Mouse (Mus musculus) embryonic fibroblast, embryonic 13.5 days (primary cell): ENCODE measurements around the gene Pcsk6.

Experiments used
- CTCF ChIP-seq: IDR thresholded peaks from 2 replicates; pipeline ENCODE4 v1.5.1; 2011; ENCODE audit warnings: mild to moderate bottlenecking, control low read depth, low read length, moderate library complexity, borderline replicate concordance; ENCODE audit not compliant: insufficient read depth
- POLR2A ChIP-seq: IDR thresholded peaks from 2 replicates; pipeline ENCODE4 v1.6.1; 2011; ENCODE audit warnings: low read depth, mild to moderate bottlenecking, control low read depth, low read length, moderate library complexity

GRCm38 (mm10) chr7:66043552-66044459 lies 182.3 kb downstream of the Pcsk6 start, which contains the start of gene Gm45213:
- TF ChIP-seq CTCF (no peak), POLR2A (no peak)
